Mouse (Mus musculus): ENCODE measurements at regions not wholly inside any gene's neighbourhood (a gene's known extent, or its start where the extent isn't known, plus 50 kb on each side); places are given as distances from the start of the nearest gene placed in this dataset.

GRCm38 (mm10) chr11:22692941-22693341, 167.8 kb downstream of the B3gnt2 start:
- no peak for ATAC-seq (ENCODE audit: extremely low read depth, insufficient number of reproducible peaks, low FRiP score, poor library complexity, severe bottlenecking)
- TF ChIP-seq CTCF (IDR thresholded peaks at IDR 0.05; ENCODE audit: low read depth, low read length) (no peak), GATA2 (IDR thresholded peaks at IDR 0.05; ENCODE audit: borderline replicate concordance, low read depth, low read length) (no peak), GATA1 (IDR thresholded peaks at IDR 0.05; ENCODE audit: borderline replicate concordance, low read length) (no peak), POLR2AphosphoS5 (IDR thresholded peaks at IDR 0.05; ENCODE audit: insufficient replicate concordance, low read depth, low read length) (no peak), TAL1 (conservative IDR thresholded peaks at IDR 0.05; ENCODE audit: low read depth, low read length) (no peak)
- no peak overlapping the region for H3K4me3 ChIP-seq (ENCODE audit: low read depth, low read length)

DNA sequence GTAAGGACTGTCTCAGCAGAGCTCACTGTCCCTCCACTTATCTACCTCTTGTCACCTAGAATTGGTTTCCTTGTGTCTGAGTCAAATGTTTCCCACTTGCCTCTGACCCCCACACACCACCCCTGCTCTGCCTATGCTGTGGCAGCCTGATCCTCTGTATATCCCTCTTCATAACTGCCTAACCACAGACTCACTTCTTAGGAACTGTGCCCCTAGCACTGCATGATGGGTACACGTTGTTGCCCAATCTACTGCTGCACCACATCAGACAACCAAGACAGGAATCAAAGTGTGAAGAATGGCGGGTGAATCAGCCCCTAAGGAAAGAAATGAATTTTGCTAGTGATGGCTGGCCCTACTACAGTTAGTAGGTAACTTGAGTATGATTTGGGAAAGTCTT, 167.4 kb downstream of the B3gnt2 start:
- DNase-seq (ENCODE audit: low spot score) (no peak), ATAC-seq (ENCODE audit: extremely low read depth, insufficient number of reproducible peaks, low FRiP score, poor library complexity, severe bottlenecking) (no peak)
- Histone ChIP-seq H3K4me3 (ENCODE audit: low read depth, low read length) (no peak overlapping the region), H3K27me3 (ENCODE audit: insufficient read depth, low read length) (peaks cover 41% of the 10 kb centered on the region), H3K4me1 (ENCODE audit: insufficient read depth, low read depth, low read length) (no peaks in the 10 kb centered on the region), H3K36me3 (replicated peaks) (no peaks in the 10 kb centered on the region), H3K9me3 (replicated peaks) (no peaks in the 10 kb centered on the region)
- TF ChIP-seq POLR2AphosphoS5 (IDR thresholded peaks at IDR 0.05; ENCODE audit: insufficient replicate concordance, low read depth, low read length) (no peak), CTCF (IDR thresholded peaks at IDR 0.05; ENCODE audit: low read depth, low read length) (no peak), GATA2 (IDR thresholded peaks at IDR 0.05; ENCODE audit: borderline replicate concordance, low read depth, low read length) (no peak), TAL1 (conservative IDR thresholded peaks at IDR 0.05; ENCODE audit: low read depth, low read length) (no peak), GATA1 (IDR thresholded peaks at IDR 0.05; ENCODE audit: borderline replicate concordance, low read length) (no peak)

More at GRCm38 (mm10) chr11:22692941-22693341, 167.8 kb downstream of the B3gnt2 start:
- no peaks in the 10 kb centered on the region for H3K36me3 ChIP-seq (replicated peaks)
- no peak for DNase-seq (ENCODE audit: low spot score)
- H3K9me3 ChIP-seq (replicated peaks): no peaks in the 10 kb centered on the region
- H3K27me3 ChIP-seq (ENCODE audit: insufficient read depth, low read length): peaks cover 41% of the 10 kb centered on the region
- H3K4me1 ChIP-seq (ENCODE audit: insufficient read depth, low read depth, low read length): no peaks in the 10 kb centered on the region

DNA sequence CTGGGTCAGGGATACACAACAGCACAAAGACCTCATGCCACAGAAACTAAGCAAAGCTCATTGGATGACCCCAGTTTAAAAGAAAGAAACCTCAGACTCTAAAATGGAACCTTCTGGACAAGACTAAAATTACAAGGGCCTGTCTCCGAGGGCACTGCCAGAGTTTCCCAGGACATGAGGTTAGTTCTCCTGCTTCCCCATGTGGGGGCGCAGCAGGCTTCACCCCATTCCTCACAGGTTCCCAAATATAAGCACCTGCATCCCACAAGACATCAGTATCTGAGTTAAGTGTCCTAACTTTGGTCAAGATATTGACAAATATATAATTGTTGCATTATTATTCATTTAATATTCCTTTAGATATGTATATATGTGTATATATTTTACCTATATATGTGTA, 166.8 kb downstream of the B3gnt2 start:
- peaks cover 47% of the 10 kb centered on the region for H3K27me3 ChIP-seq (ENCODE audit: insufficient read depth, low read length)
- no peaks in the 10 kb centered on the region for H3K4me1 ChIP-seq (ENCODE audit: insufficient read depth, low read depth, low read length)
- TF ChIP-seq GATA1 (IDR thresholded peaks at IDR 0.05; ENCODE audit: borderline replicate concordance, low read length) (no peak), POLR2AphosphoS5 (IDR thresholded peaks at IDR 0.05; ENCODE audit: insufficient replicate concordance, low read depth, low read length) (no peak), CTCF (IDR thresholded peaks at IDR 0.05; ENCODE audit: low read depth, low read length) (no peak), GATA2 (IDR thresholded peaks at IDR 0.05; ENCODE audit: borderline replicate concordance, low read depth, low read length) (no peak), TAL1 (conservative IDR thresholded peaks at IDR 0.05; ENCODE audit: low read depth, low read length) (no peak)
- no peaks in the 10 kb centered on the region for H3K36me3 ChIP-seq (replicated peaks)
- H3K4me3 ChIP-seq (ENCODE audit: low read depth, low read length): no peak overlapping the region
- H3K9me3 ChIP-seq (replicated peaks): no peaks in the 10 kb centered on the region
- no peak for ATAC-seq (ENCODE audit: extremely low read depth, insufficient number of reproducible peaks, low FRiP score, poor library complexity, severe bottlenecking)
- DNase-seq (ENCODE audit: low spot score): no peak

DNA sequence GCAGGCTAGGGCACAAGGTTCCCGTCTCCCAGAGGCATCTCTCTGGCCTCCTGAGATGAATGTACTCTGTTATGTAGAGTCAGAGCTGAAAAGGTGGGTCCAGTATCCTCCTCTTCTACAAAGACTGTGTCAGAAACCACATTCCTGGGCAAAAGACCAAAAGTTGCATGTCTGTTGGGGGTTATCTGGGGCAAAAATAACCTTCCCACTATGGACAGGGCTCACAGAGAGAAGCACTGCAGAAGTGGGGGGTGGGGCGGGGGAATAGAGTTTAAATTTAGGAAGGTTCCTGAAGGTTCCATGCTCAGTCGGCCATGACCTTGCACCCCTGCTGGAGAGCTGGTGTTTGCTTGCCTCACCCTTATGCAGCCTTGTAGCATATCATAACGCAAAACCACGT, 165.9 kb downstream of the B3gnt2 start:
- H3K36me3 ChIP-seq (replicated peaks): no peaks in the 10 kb centered on the region
- H3K9me3 ChIP-seq (replicated peaks): no peaks in the 10 kb centered on the region
- DNase-seq (ENCODE audit: low spot score) (no peak), ATAC-seq (ENCODE audit: extremely low read depth, insufficient number of reproducible peaks, low FRiP score, poor library complexity, severe bottlenecking) (no peak)
- no peak overlapping the region for H3K4me3 ChIP-seq (ENCODE audit: low read depth, low read length)
- peaks cover 53% of the 10 kb centered on the region for H3K27me3 ChIP-seq (ENCODE audit: insufficient read depth, low read length)
- TF ChIP-seq POLR2AphosphoS5 (IDR thresholded peaks at IDR 0.05; ENCODE audit: insufficient replicate concordance, low read depth, low read length) (no peak), GATA2 (IDR thresholded peaks at IDR 0.05; ENCODE audit: borderline replicate concordance, low read depth, low read length) (no peak), CTCF (IDR thresholded peaks at IDR 0.05; ENCODE audit: low read depth, low read length) (no peak), GATA1 (IDR thresholded peaks at IDR 0.05; ENCODE audit: borderline replicate concordance, low read length) (no peak), TAL1 (conservative IDR thresholded peaks at IDR 0.05; ENCODE audit: low read depth, low read length) (no peak)
- H3K4me1 ChIP-seq (ENCODE audit: insufficient read depth, low read depth, low read length): peaks cover 3% of the 10 kb centered on the region; the same call in 1 of the 2 replicates

- Histone ChIP-seq H3K27me3 (ENCODE audit: insufficient read depth, low read length) (peaks cover 53% of the 10 kb centered on the region), H3K4me1 (ENCODE audit: insufficient read depth, low read depth, low read length) (peaks cover 3% of the 10 kb centered on the region; the same call in 1 of the 2 replicates), H3K9me3 (replicated peaks) (no peaks in the 10 kb centered on the region), H3K4me3 (ENCODE audit: low read depth, low read length) (no peak overlapping the region), H3K36me3 (replicated peaks) (no peaks in the 10 kb centered on the region)
- ATAC-seq (ENCODE audit: extremely low read depth, insufficient number of reproducible peaks, low FRiP score, poor library complexity, severe bottlenecking): no peak
- TF ChIP-seq TAL1 (conservative IDR thresholded peaks at IDR 0.05; ENCODE audit: low read depth, low read length): no peak
- no peak for TF ChIP-seq CTCF (IDR thresholded peaks at IDR 0.05; ENCODE audit: low read depth, low read length)
- TF ChIP-seq GATA1 (IDR thresholded peaks at IDR 0.05; ENCODE audit: borderline replicate concordance, low read length): no peak
- TF ChIP-seq GATA2 (IDR thresholded peaks at IDR 0.05; ENCODE audit: borderline replicate concordance, low read depth, low read length): no peak
- TF ChIP-seq POLR2AphosphoS5 (IDR thresholded peaks at IDR 0.05; ENCODE audit: insufficient replicate concordance, low read depth, low read length): no peak
- DNase-seq (ENCODE audit: low spot score): no peak
These were observed 165.5 kb downstream of the B3gnt2 start for GRCm38 (mm10) chr11:22695237-22695636.

GRCm38 (mm10) chr11:22698057-22698941, 162.5 kb downstream of the B3gnt2 start:
- no peak for DNase-seq (ENCODE audit: low spot score)
- Histone ChIP-seq H3K4me3 (ENCODE audit: low read depth, low read length) (no peak overlapping the region), H3K36me3 (replicated peaks) (no peaks in the 10 kb centered on the region), H3K27me3 (ENCODE audit: insufficient read depth, low read length) (peaks cover 36% of the 10 kb centered on the region), H3K9me3 (replicated peaks) (no peaks in the 10 kb centered on the region), H3K4me1 (ENCODE audit: insufficient read depth, low read depth, low read length) (peaks cover 3% of the 10 kb centered on the region; the same call in 1 of the 2 replicates)
- ATAC-seq (ENCODE audit: extremely low read depth, insufficient number of reproducible peaks, low FRiP score, poor library complexity, severe bottlenecking): no peak
- TF ChIP-seq CTCF (IDR thresholded peaks at IDR 0.05; ENCODE audit: low read depth, low read length): no peak
- no peak for TF ChIP-seq GATA1 (IDR thresholded peaks at IDR 0.05; ENCODE audit: borderline replicate concordance, low read length)
- TF ChIP-seq POLR2AphosphoS5 (IDR thresholded peaks at IDR 0.05; ENCODE audit: insufficient replicate concordance, low read depth, low read length): no peak
- TF ChIP-seq GATA2 (IDR thresholded peaks at IDR 0.05; ENCODE audit: borderline replicate concordance, low read depth, low read length): no peak
- TF ChIP-seq TAL1 (conservative IDR thresholded peaks at IDR 0.05; ENCODE audit: low read depth, low read length): no peak

Measured in G1E (cell line).